Mouse (Mus musculus): ENCODE measurements around the gene Wnt5b. TPM values are rescaled to one million over a fixed set of nuclear protein-coding genes. Genes with fewer than 3 reads are reported as not detected.
A peak's percentile ranks its signal among the peaks of the same experiment; 100 is the strongest.

Wnt5b gene
- polyA plus RNA-seq, 1 experiment from 2014 or later: 12.9 TPM

GRCm38 (mm10) chr6:119390728-119391127 is 153.4 kb downstream of the Wnt5b start:
- Histone ChIP-seq H3K27me3 (ENCODE audit: control insufficient read depth, insufficient read depth, low read length) (no peaks in the 10 kb centered on the region), H3K4me2 (ENCODE audit: low read depth, low read length) (no peak overlapping the region), H3K4me3 (ENCODE audit: low read depth, low read length) (no peak overlapping the region), H3K36me3 (replicated peaks; ENCODE audit: control insufficient read depth, insufficient read depth, low read depth, low read length) (no peaks in the 10 kb centered on the region), H3K27ac (replicated peaks; ENCODE audit: low read depth, low read length) (no peak overlapping the region), H3K9ac (replicated peaks; ENCODE audit: low read length) (no peak overlapping the region), H3K4me1 (ENCODE audit: control insufficient read depth, insufficient read depth, low read length) (no peaks in the 10 kb centered on the region), H3K9me3 (replicated peaks; ENCODE audit: control insufficient read depth, low read length) (no peaks in the 10 kb centered on the region)
- ATAC-seq (replicated peaks; ENCODE audit: insufficient number of reproducible peaks, low FRiP score, low TSS enrichment, low read depth) (no peak), DNase-seq (ENCODE audit: low spot score) (no peak)
- WGBS: 93% methylated on average over 4 of the region's 4 CpGs

- H3K36me3 ChIP-seq (replicated peaks; ENCODE audit: control insufficient read depth, insufficient read depth, low read depth, low read length): no peaks in the 10 kb centered on the region
- 31% methylated on average over 10 of the region's 10 CpGs for WGBS
- H3K27ac ChIP-seq (replicated peaks; ENCODE audit: low read depth, low read length): 0 out of 2 replicates have a peak overlapping the region, but pooled peaks have one; percentile 20
- peak overlapping the region; percentile 55 for H3K4me2 ChIP-seq (ENCODE audit: low read depth, low read length)
- no peaks in the 10 kb centered on the region for H3K4me1 ChIP-seq (ENCODE audit: control insufficient read depth, insufficient read depth, low read length)
- ATAC-seq (replicated peaks; ENCODE audit: insufficient number of reproducible peaks, low FRiP score, low TSS enrichment, low read depth) (no peak), DNase-seq (ENCODE audit: low spot score) (peak; percentile 27)
- H3K9me3 ChIP-seq (replicated peaks; ENCODE audit: control insufficient read depth, low read length): no peaks in the 10 kb centered on the region
- peak overlapping the region; percentile 59 for H3K9ac ChIP-seq (replicated peaks; ENCODE audit: low read length)
- peak overlapping the region; percentile 83 for H3K4me3 ChIP-seq (ENCODE audit: low read depth, low read length)
- no peaks in the 10 kb centered on the region for H3K27me3 ChIP-seq (ENCODE audit: control insufficient read depth, insufficient read depth, low read length)
Measured at GRCm38 (mm10) chr6:119389089-119389488, 155.1 kb downstream of the Wnt5b start.

GRCm38 (mm10) chr6:119388650-119389012 is 155.5 kb downstream of the Wnt5b start:
- Histone ChIP-seq H3K36me3 (replicated peaks; ENCODE audit: control insufficient read depth, insufficient read depth, low read depth, low read length) (no peaks in the 10 kb centered on the region), H3K4me1 (ENCODE audit: control insufficient read depth, insufficient read depth, low read length) (no peaks in the 10 kb centered on the region), H3K27me3 (ENCODE audit: control insufficient read depth, insufficient read depth, low read length) (no peaks in the 10 kb centered on the region), H3K9me3 (replicated peaks; ENCODE audit: control insufficient read depth, low read length) (no peaks in the 10 kb centered on the region), H3K4me2 (ENCODE audit: low read depth, low read length) (peak overlapping the region; percentile 55), H3K4me3 (ENCODE audit: low read depth, low read length) (peak overlapping the region; percentile 83), H3K27ac (replicated peaks; ENCODE audit: low read depth, low read length) (peak overlapping the region; percentile 85), H3K9ac (replicated peaks; ENCODE audit: low read length) (peak overlapping the region; percentile 89)
- ATAC-seq (replicated peaks; ENCODE audit: insufficient number of reproducible peaks, low FRiP score, low TSS enrichment, low read depth): peak; percentile 99
- DNase-seq (ENCODE audit: low spot score): peak; percentile 100
- under 1% methylated on average over 38 of the region's 53 CpGs for WGBS

DNA sequence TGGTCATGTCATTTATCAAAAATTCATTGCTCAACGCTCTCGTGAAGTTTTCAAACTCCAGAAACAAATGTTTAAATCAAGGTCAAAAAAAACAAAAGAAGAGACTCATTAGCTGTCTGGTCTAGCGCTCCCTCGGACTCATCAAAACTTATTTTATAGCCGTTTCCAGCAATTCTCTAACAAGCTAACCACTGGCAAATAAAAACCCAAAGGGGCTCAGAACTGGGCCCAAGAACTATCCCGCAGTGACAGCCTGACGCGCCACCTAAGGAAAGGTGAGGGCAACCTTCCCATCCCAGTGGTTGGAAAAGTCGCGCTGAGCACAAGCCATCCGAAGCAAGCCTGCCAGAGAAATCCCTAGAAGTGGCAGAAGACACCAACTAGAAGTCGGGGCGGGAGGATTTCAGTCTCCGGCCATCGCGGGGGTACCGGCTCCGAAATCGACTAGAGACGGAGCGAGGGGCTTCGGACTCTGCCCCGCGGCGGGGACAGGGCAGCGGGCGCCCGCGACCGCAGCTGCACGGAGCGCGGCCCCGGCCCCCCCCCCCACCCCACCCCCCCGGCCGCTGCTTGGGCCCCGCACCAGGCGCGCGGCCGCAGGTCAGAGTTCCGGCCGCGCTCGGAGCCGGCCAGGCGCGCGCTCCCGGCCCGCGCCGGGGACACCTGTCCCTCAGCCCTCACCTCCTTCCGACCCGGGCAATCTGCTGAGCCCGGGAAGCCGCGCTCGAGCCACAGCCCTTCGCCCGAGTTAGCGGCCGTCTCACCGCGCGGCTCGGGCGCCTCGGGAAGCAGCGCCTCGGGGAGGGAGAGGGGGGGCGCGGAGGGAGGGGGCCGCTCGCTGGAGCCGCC is 156.1 kb downstream of the Wnt5b start:
- DNase-seq (ENCODE audit: low spot score) (peak; percentile 69), ATAC-seq (replicated peaks; ENCODE audit: insufficient number of reproducible peaks, low FRiP score, low TSS enrichment, low read depth) (peak; percentile 90)
- H3K36me3 ChIP-seq (replicated peaks; ENCODE audit: control insufficient read depth, insufficient read depth, low read depth, low read length): no peaks in the 10 kb centered on the region
- H3K4me3 ChIP-seq (ENCODE audit: low read depth, low read length): peak overlapping the region; percentile 83
- no peaks in the 10 kb centered on the region for H3K27me3 ChIP-seq (ENCODE audit: control insufficient read depth, insufficient read depth, low read length)
- no peaks in the 10 kb centered on the region for H3K4me1 ChIP-seq (ENCODE audit: control insufficient read depth, insufficient read depth, low read length)
- H3K9me3 ChIP-seq (replicated peaks; ENCODE audit: control insufficient read depth, low read length): no peaks in the 10 kb centered on the region
- WGBS: 1% methylated on average over 43 of the region's 76 CpGs
- H3K9ac ChIP-seq (replicated peaks; ENCODE audit: low read length): peak overlapping the region; percentile 89
- peak overlapping the region; percentile 78 for H3K4me2 ChIP-seq (ENCODE audit: low read depth, low read length)
- peak overlapping the region; percentile 85 for H3K27ac ChIP-seq (replicated peaks; ENCODE audit: low read depth, low read length)

- no peak overlapping the region for H3K4me3 ChIP-seq (ENCODE audit: low read depth, low read length)
- WGBS: 85% methylated on average over 1 of the region's 1 CpGs
- H3K9ac ChIP-seq (replicated peaks; ENCODE audit: low read length): no peak overlapping the region
- no peaks in the 10 kb centered on the region for H3K9me3 ChIP-seq (replicated peaks; ENCODE audit: control insufficient read depth, low read length)
- H3K27me3 ChIP-seq (ENCODE audit: control insufficient read depth, insufficient read depth, low read length): no peaks in the 10 kb centered on the region
- no peak overlapping the region for H3K27ac ChIP-seq (replicated peaks; ENCODE audit: low read depth, low read length)
- no peaks in the 10 kb centered on the region for H3K36me3 ChIP-seq (replicated peaks; ENCODE audit: control insufficient read depth, insufficient read depth, low read depth, low read length)
- no peak overlapping the region for H3K4me2 ChIP-seq (ENCODE audit: low read depth, low read length)
- no peaks in the 10 kb centered on the region for H3K4me1 ChIP-seq (ENCODE audit: control insufficient read depth, insufficient read depth, low read length)
- no peak for DNase-seq (ENCODE audit: low spot score)
- no peak for ATAC-seq (replicated peaks; ENCODE audit: insufficient number of reproducible peaks, low FRiP score, low TSS enrichment, low read depth)
Measured at GRCm38 (mm10) chr6:119386821-119387220, 157.3 kb downstream of the Wnt5b start.

GRCm38 (mm10) chr6:119386421-119386820 is 157.7 kb downstream of the Wnt5b start:
- Histone ChIP-seq H3K4me2 (ENCODE audit: low read depth, low read length) (no peak overlapping the region), H3K27me3 (ENCODE audit: control insufficient read depth, insufficient read depth, low read length) (no peaks in the 10 kb centered on the region), H3K4me1 (ENCODE audit: control insufficient read depth, insufficient read depth, low read length) (no peaks in the 10 kb centered on the region), H3K4me3 (ENCODE audit: low read depth, low read length) (no peak overlapping the region), H3K36me3 (replicated peaks; ENCODE audit: control insufficient read depth, insufficient read depth, low read depth, low read length) (no peaks in the 10 kb centered on the region), H3K9me3 (replicated peaks; ENCODE audit: control insufficient read depth, low read length) (no peaks in the 10 kb centered on the region), H3K9ac (replicated peaks; ENCODE audit: low read length) (no peak overlapping the region), H3K27ac (replicated peaks; ENCODE audit: low read depth, low read length) (no peak overlapping the region)
- DNase-seq (ENCODE audit: low spot score) (no peak), ATAC-seq (replicated peaks; ENCODE audit: insufficient number of reproducible peaks, low FRiP score, low TSS enrichment, low read depth) (no peak)
- 92% methylated on average over 4 of the region's 4 CpGs for WGBS

DNA sequence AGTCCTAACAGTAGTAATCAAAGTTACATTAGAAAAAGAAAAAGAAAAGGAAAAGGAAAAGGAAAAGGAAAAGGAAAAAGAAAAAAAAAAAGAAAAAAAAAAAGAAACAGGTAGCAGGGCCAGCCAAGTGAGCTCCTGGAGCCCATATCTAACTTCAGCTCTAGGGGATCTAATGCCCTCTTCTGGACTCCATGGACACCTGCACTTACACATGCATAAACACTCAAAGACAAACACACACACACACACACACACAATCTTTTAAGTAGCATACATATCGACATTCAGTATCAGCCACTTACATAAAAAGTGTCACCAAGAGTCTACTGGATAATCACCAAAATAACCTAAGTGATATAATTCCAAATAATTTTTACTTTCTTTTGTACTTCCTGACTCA is 158.5 kb downstream of the Wnt5b start:
- DNase-seq (ENCODE audit: low spot score): no peak
- H3K36me3 ChIP-seq (replicated peaks; ENCODE audit: control insufficient read depth, insufficient read depth, low read depth, low read length): no peaks in the 10 kb centered on the region
- WGBS: 91% methylated on average over 1 of the region's 1 CpGs

More for the DNA sequence above, 158.5 kb downstream of the Wnt5b start:
- Histone ChIP-seq H3K9me3 (replicated peaks; ENCODE audit: control insufficient read depth, low read length) (no peaks in the 10 kb centered on the region), H3K4me1 (ENCODE audit: control insufficient read depth, insufficient read depth, low read length) (no peaks in the 10 kb centered on the region), H3K4me2 (ENCODE audit: low read depth, low read length) (no peak overlapping the region), H3K4me3 (ENCODE audit: low read depth, low read length) (no peak overlapping the region), H3K27ac (replicated peaks; ENCODE audit: low read depth, low read length) (no peak overlapping the region), H3K27me3 (ENCODE audit: control insufficient read depth, insufficient read depth, low read length) (no peaks in the 10 kb centered on the region), H3K9ac (replicated peaks; ENCODE audit: low read length) (no peak overlapping the region)
- ATAC-seq (replicated peaks; ENCODE audit: insufficient number of reproducible peaks, low FRiP score, low TSS enrichment, low read depth): no peak
